Mouse (Mus musculus) lung, postnatal 14 days (tissue): ENCODE measurements around the gene Oog2.
"Not testable (repeated sequence)": the region's sequence is repeated elsewhere in the genome, so short reads cannot be mapped to it uniquely, and the experiment has no call there.

Experiments
- DNase-seq: peaks from one replicate; pipeline ENCODE4 v3.0.0; 2021

Gene Oog2

GRCm38 (mm10) chr4:144190419-144190818, at the start of gene Oog2:
Oog2 (plus strand) TSS chr4:144190719.
- no peak for DNase-seq

GRCm38 (mm10) chr4:144162563-144162962, 28.0 kb upstream of the Oog2 start, which contains the start of gene Oog3:
Oog3 (minus strand) TSS chr4:144162663.
- no peak for DNase-seq

GRCm38 (mm10) chr4:144213218-144213617, 22.7 kb downstream of the Oog2 start, which contains the start of gene C87977:
C87977 (minus strand) TSS chr4:144213318.
- not testable (repeated sequence) for DNase-seq
